Comparison of ENCODE assay signal across 10 mouse cellular contexts in genomic region chr3:93446128-93446755, GRCm38 (mm10). TPM values are rescaled to one million over a fixed set of nuclear protein-coding genes. Genes with fewer than 3 reads are reported as not detected.
A peak's percentile ranks its signal among the peaks of the same experiment; 100 is the strongest.
DNase-seq lines count a peak whose midpoint lies in the region; ATAC-seq lines count a peak whose summit lies in the region.
"Had no signal": no experiment of that assay in that cellular context is flagged by ENCODE, and none has a peak within 500 bp of the region (broad histone marks: within the 10 kb centered on the region; RNA-seq: fewer than 3 reads in every experiment).

No protein-coding gene starts in this region.

- no peak for ATAC-seq in heart, embryonic 15.5 days (replicated peaks; ENCODE audit: insufficient number of reproducible peaks, insufficient read depth, low FRiP score, low read depth)
- ATAC-seq in lung, embryonic 16.5 days (ENCODE audit: low read depth) = no peak
- ATAC-seq in erythroid progenitor cell, adult 5-6 weeks (replicated peaks; ENCODE audit: low FRiP score, poor library complexity, severe bottlenecking) = no peak

- peak; percentile 29 to 34 for DNase-seq in heart, adult 18-20 months
- DNase-seq in heart, adult 11 months = no peak
- peak; percentile 28 to 34 for DNase-seq in cerebellum, postnatal 14 days
- peak; percentile 46 for DNase-seq in kidney, postnatal 14 days
- peak; percentile 77 for DNase-seq in retina, postnatal 1 day

- H3K4me2 ChIP-seq in heart, embryonic 15.5 days = peak overlapping the region; percentile 93
- peak overlapping the region; percentile 96 for H3K4me2 ChIP-seq in lung, embryonic 16.5 days (ENCODE audit: low read depth, low read length)

- WGBS in heart, embryonic 15.5 days = under 1% methylated on average over 54 of the region's 54 CpGs
- under 1% methylated on average over 54 of the region's 54 CpGs for WGBS in lung, embryonic 16.5 days

- H3K27me3 ChIP-seq in heart, embryonic 15.5 days = peaks cover 60% of the 10 kb centered on the region
- H3K27me3 ChIP-seq in lung, embryonic 16.5 days (ENCODE audit: control insufficient read depth, insufficient read depth, low read depth, low read length) = peaks cover 16% of the 10 kb centered on the region

- H3K27ac ChIP-seq in heart, embryonic 15.5 days = no peak overlapping the region
- peak overlapping the region; percentile 73; the same call in 1 of the 2 replicates for H3K27ac ChIP-seq in lung, embryonic 16.5 days (ENCODE audit: low read length)

- peaks cover 32% of the 10 kb centered on the region for H3K4me1 ChIP-seq in heart, embryonic 15.5 days (replicated peaks)
- H3K4me1 ChIP-seq in lung, embryonic 16.5 days (replicated peaks; ENCODE audit: control insufficient read depth, insufficient read depth, low read length) = peaks cover 23% of the 10 kb centered on the region

- no peaks in the 10 kb centered on the region for H3K9me3 ChIP-seq in heart, embryonic 15.5 days (replicated peaks)
- H3K9me3 ChIP-seq in lung, embryonic 16.5 days (ENCODE audit: control insufficient read depth, low read length) = no peaks in the 10 kb centered on the region; the same call in 1 of the 2 replicates

- peak overlapping the region; percentile 76 for H3K4me3 ChIP-seq in heart, embryonic 15.5 days
- H3K4me3 ChIP-seq in lung, embryonic 16.5 days (ENCODE audit: low read length) = peak overlapping the region; percentile 65

- no peaks in the 10 kb centered on the region for H3K36me3 ChIP-seq in heart, embryonic 15.5 days
- H3K36me3 ChIP-seq in lung, embryonic 16.5 days (ENCODE audit: control insufficient read depth, insufficient read depth, low read length) = no peaks in the 10 kb centered on the region

- H3K9ac ChIP-seq in heart, embryonic 15.5 days = peak overlapping the region; percentile 52
- H3K9ac ChIP-seq in lung, embryonic 16.5 days (ENCODE audit: low read length) = peak overlapping the region; percentile 65

RNA-seq across cellular contexts. Expression of gene Tchh, which starts 4.1 kb away (rescaled TPM):
- under 1 TPM in 1 of 2 experiments, not detected in 1; 0.05 TPM for total RNA-seq in heart, adult 18-20 months (2021)
- polyA plus RNA-seq in heart, embryonic 15.5 days (2015; fragmentation: Nextera tagmentation; extraction: Ambion mirVana) = 0.53 and 0.67 TPM in 2 replicates
- 4.8 and 4.9 TPM in 2 replicates for polyA plus RNA-seq in lung, embryonic 16.5 days (2015; fragmentation: Nextera tagmentation; extraction: Ambion mirVana)
- not detected in 2 replicates for total RNA-seq in erythroid progenitor cell, adult 5-6 weeks (2015; ENCODE audit: low replicate concordance)
- total RNA-seq in erythroid progenitor cell, adult 5-6 weeks (2017; ENCODE audit: low replicate concordance) = 0.26 TPM in 1 of 2 replicates, not detected in the other
- total RNA-seq: MEL had no signal

RNA-seq across cellular contexts. Expression of gene Tchhl1, which starts 22.3 kb away (rescaled TPM):
- total RNA-seq in heart, adult 18-20 months (2021) = not detected
- not detected in 2 replicates for polyA plus RNA-seq in heart, embryonic 15.5 days (2015; fragmentation: Nextera tagmentation; extraction: Ambion mirVana)
- not detected in 2 replicates for polyA plus RNA-seq in lung, embryonic 16.5 days (2015; fragmentation: Nextera tagmentation; extraction: Ambion mirVana)
- total RNA-seq in erythroid progenitor cell, adult 5-6 weeks (2015; ENCODE audit: low replicate concordance) = not detected in 2 replicates
- total RNA-seq in erythroid progenitor cell, adult 5-6 weeks (2017; ENCODE audit: low replicate concordance) = not detected in 2 replicates
- total RNA-seq: MEL had no signal
- polyA plus RNA-seq: large intestine, adult 2 months had no signal

RNA-seq across cellular contexts. Expression of gene Rptn, which starts 52.7 kb away (rescaled TPM):
- total RNA-seq in heart, adult 18-20 months (2021) = not detected
- not detected in 2 replicates for polyA plus RNA-seq in heart, embryonic 15.5 days (2015; fragmentation: Nextera tagmentation; extraction: Ambion mirVana)
- polyA plus RNA-seq in lung, embryonic 16.5 days (2015; fragmentation: Nextera tagmentation; extraction: Ambion mirVana) = 0.10 TPM in 1 of 2 replicates, not detected in the other
- total RNA-seq in erythroid progenitor cell, adult 5-6 weeks (2015; ENCODE audit: low replicate concordance) = not detected in 2 replicates
- total RNA-seq in erythroid progenitor cell, adult 5-6 weeks (2017; ENCODE audit: low replicate concordance) = not detected in 2 replicates
- total RNA-seq: MEL had no signal
